Mouse (Mus musculus) liver, postnatal 0 days (tissue): ENCODE data around the gene Prss34. TPM values are rescaled to one million over a fixed set of nuclear protein-coding genes. Genes with fewer than 3 reads are reported as not detected.

Source experiments
- ATAC-seq: fragments of 200-750 bp; cut with Nextera tagmentation; 2 replicates; pipeline ENCODE4 v1.8.0; 2017; ENCODE audit warnings: mild to moderate bottlenecking, moderate library complexity
- DNase-seq: peaks from one replicate; pipeline ENCODE4 v3.0.0-alpha.2; 2016
- H3K27ac ChIP-seq: fragments of 300-500 bp; sonication (generic); 2 replicates; pipeline ENCODE4 v1.5.1; 2014; ENCODE audit warnings: antibody characterized with exemption, moderate library complexity, mild to moderate bottlenecking, low read depth
- H3K27me3 ChIP-seq: fragments of 300-500 bp; sonication (generic); 2 replicates; pipeline ENCODE4 v1.6.1; 2014; ENCODE audit warnings: low read length, control low read depth, mixed read lengths; ENCODE audit not compliant: insufficient read depth
- H3K36me3 ChIP-seq: fragments of 300-500 bp; sonication (generic); replicated peaks from 2 replicates; pipeline ENCODE4 v1.6.1; 2014; ENCODE audit warnings: mild to moderate bottlenecking, control low read depth, low read length, moderate library complexity, mixed read lengths; ENCODE audit not compliant: insufficient read depth
- H3K4me1 ChIP-seq: fragments of 300-500 bp; sonication (generic); 2 replicates; pipeline ENCODE4 v1.6.1; 2014; ENCODE audit warnings: antibody characterized with exemption, mild to moderate bottlenecking, control low read depth; ENCODE audit not compliant: insufficient read depth
- H3K4me2 ChIP-seq: fragments of 300-500 bp; sonication (generic); 2 replicates; pipeline ENCODE4 v1.6.1; 2014; ENCODE audit warnings: low read depth, mild to moderate bottlenecking, low read length, moderate library complexity, mixed read lengths
- H3K4me3 ChIP-seq: fragments of 300-500 bp; sonication (generic); 2 replicates; pipeline ENCODE4 v1.5.1; 2014; ENCODE audit warnings: low read depth, low read length
- H3K9ac ChIP-seq: fragments of 300-500 bp; sonication (generic); replicated peaks from 2 replicates; pipeline ENCODE4 v1.6.1; 2014; ENCODE audit warnings: mild to moderate bottlenecking, moderate library complexity
- H3K9me3 ChIP-seq: fragments of 300-500 bp; sonication (generic); 2 replicates; pipeline ENCODE4 v1.6.1; 2016; ENCODE audit warnings: mild to moderate bottlenecking, control low read depth, low read length, mixed read lengths
- CTCF ChIP-seq: sonication (generic); IDR thresholded peaks from 2 replicates; pipeline ENCODE4 v1.5.1; 2016; ENCODE audit warnings: antibody characterized with exemption, low read depth
- EP300 ChIP-seq: IDR thresholded peaks from 2 replicates; pipeline ENCODE4 v1.6.1; 2016; ENCODE audit warnings: antibody characterized with exemption, low read depth, mild to moderate bottlenecking
- WGBS: fragments of 180-500 bp; shearing (Covaris S2); extraction: QIAGEN DNeasy Blood & Tissue Kit; methylation state at CpG from one replicate; pipeline ENCODE4 v1.1.7; 2014; ENCODE audit not compliant: insufficient replicate concordance; 5-methylcytosine and 5-hydroxymethylcytosine counted together
- polyA plus RNA-seq: library from polyadenylated mRNA; unstranded; fragments of >200 nt; fragmentation: Nextera tagmentation; extraction: Ambion mirVana; gene quantifications from 2 replicates; pipeline ENCODE4 v1.2.1, GENCODE M21; 2015

Prss34 gene
- polyA plus RNA-seq, 1 experiment from 2014 or later = 15.4 TPM

- 42% methylated on average over 6 of the region's 6 CpGs for WGBS
- TF ChIP-seq CTCF (no peak), EP300 (no peak)
- ATAC-seq = no peak
- H3K9ac ChIP-seq = no peak overlapping the region
- H3K4me2 ChIP-seq = no peak overlapping the region
- DNase-seq = no peak
- peaks cover 18% of the 10 kb centered on the region for H3K36me3 ChIP-seq
- no peaks in the 10 kb centered on the region for H3K9me3 ChIP-seq
- H3K27me3 ChIP-seq = peaks cover 34% of the 10 kb centered on the region
- H3K4me3 ChIP-seq = no peak overlapping the region
- H3K4me1 ChIP-seq = peaks cover 10% of the 10 kb centered on the region
- H3K27ac ChIP-seq = no peak overlapping the region
Measured at GRCm38 (mm10) chr17:25257804-25258261, 40.4 kb upstream of the Prss34 start.

- Histone ChIP-seq H3K36me3 (peaks cover 76% of the 10 kb centered on the region), H3K4me3 (no peak overlapping the region), H3K4me2 (no peak overlapping the region), H3K27ac (no peak overlapping the region), H3K27me3 (no peaks in the 10 kb centered on the region), H3K4me1 (peaks cover 1% of the 10 kb centered on the region; the same call in 1 of the 2 replicates), H3K9ac (no peak overlapping the region), H3K9me3 (no peaks in the 10 kb centered on the region)
- 67% methylated on average over 3 of the region's 3 CpGs for WGBS
- TF ChIP-seq EP300 = no peak
- TF ChIP-seq CTCF = peak; percentile 45
- peak; percentile 38; the same call in 1 of the 2 replicates for ATAC-seq
- no peak for DNase-seq
Measured at GRCm38 (mm10) chr17:25264453-25264852, 33.7 kb upstream of the Prss34 start.

- H3K9ac ChIP-seq = 0 out of 2 replicates have a peak overlapping the region, but pooled peaks have one; percentile 31
- no peak overlapping the region for H3K27ac ChIP-seq
- WGBS = 81% methylated on average over 2 of the region's 2 CpGs
- peaks cover 37% of the 10 kb centered on the region for H3K36me3 ChIP-seq
- no peaks in the 10 kb centered on the region for H3K9me3 ChIP-seq
- peaks cover 32% of the 10 kb centered on the region for H3K4me1 ChIP-seq
- no peaks in the 10 kb centered on the region for H3K27me3 ChIP-seq
- peak overlapping the region; percentile 83; the same call in 1 of the 2 replicates for H3K4me3 ChIP-seq
- peak overlapping the region; percentile 87; the same call in 1 of the 2 replicates for H3K4me2 ChIP-seq
- ATAC-seq = no peak
- TF ChIP-seq CTCF (no peak), EP300 (no peak)
- no peak for DNase-seq
Measured at GRCm38 (mm10) chr17:25270795-25271335, 27.3 kb upstream of the Prss34 start.

- Histone ChIP-seq H3K4me1 (peaks cover 32% of the 10 kb centered on the region), H3K9ac (peak overlapping the region; percentile 97), H3K36me3 (peaks cover 23% of the 10 kb centered on the region), H3K27ac (peak overlapping the region; percentile 99), H3K27me3 (no peaks in the 10 kb centered on the region), H3K9me3 (no peaks in the 10 kb centered on the region), H3K4me2 (peak overlapping the region; percentile 87), H3K4me3 (peak overlapping the region; percentile 83)
- ATAC-seq = no peak
- DNase-seq = peak; percentile 46
- WGBS = under 1% methylated on average over 10 of the region's 10 CpGs
- TF ChIP-seq CTCF (no peak), EP300 (no peak)
Measured at GRCm38 (mm10) chr17:25272326-25272725, 25.9 kb upstream of the Prss34 start.

GRCm38 (mm10) chr17:25272951-25273705 is 25.1 kb upstream of the Prss34 start:
- H3K9ac ChIP-seq = peak overlapping the region; percentile 97
- H3K4me2 ChIP-seq = peak overlapping the region; percentile 87
- TF ChIP-seq EP300 = no peak
- no peak for TF ChIP-seq CTCF
- H3K36me3 ChIP-seq = peaks cover 15% of the 10 kb centered on the region
- ATAC-seq = peak; percentile 83
- peaks cover 32% of the 10 kb centered on the region for H3K4me1 ChIP-seq
- WGBS = 3% methylated on average over 74 of the region's 92 CpGs
- no peaks in the 10 kb centered on the region for H3K27me3 ChIP-seq
- peak overlapping the region; percentile 99 for H3K27ac ChIP-seq
- peak; percentile 90 for DNase-seq
- peak overlapping the region; percentile 83 for H3K4me3 ChIP-seq
- no peaks in the 10 kb centered on the region for H3K9me3 ChIP-seq

GRCm38 (mm10) chr17:25273706-25274501 is 24.3 kb upstream of the Prss34 start:
- Histone ChIP-seq H3K36me3 (peaks cover 7% of the 10 kb centered on the region), H3K9me3 (no peaks in the 10 kb centered on the region), H3K27me3 (no peaks in the 10 kb centered on the region), H3K4me3 (peak overlapping the region; percentile 83), H3K27ac (peak overlapping the region; percentile 99), H3K9ac (peak overlapping the region; percentile 97), H3K4me1 (peaks cover 32% of the 10 kb centered on the region), H3K4me2 (peak overlapping the region; percentile 87)
- peak; percentile 94 for DNase-seq
- under 1% methylated on average over 42 of the region's 45 CpGs for WGBS
- ATAC-seq = peak; percentile 86
- TF ChIP-seq EP300 (peak; percentile 75; the same call in 1 of the 2 replicates), CTCF (peak; percentile 85)
